Mouse (Mus musculus): Measurements from ENCODE around the gene Dapl1.

DNA sequence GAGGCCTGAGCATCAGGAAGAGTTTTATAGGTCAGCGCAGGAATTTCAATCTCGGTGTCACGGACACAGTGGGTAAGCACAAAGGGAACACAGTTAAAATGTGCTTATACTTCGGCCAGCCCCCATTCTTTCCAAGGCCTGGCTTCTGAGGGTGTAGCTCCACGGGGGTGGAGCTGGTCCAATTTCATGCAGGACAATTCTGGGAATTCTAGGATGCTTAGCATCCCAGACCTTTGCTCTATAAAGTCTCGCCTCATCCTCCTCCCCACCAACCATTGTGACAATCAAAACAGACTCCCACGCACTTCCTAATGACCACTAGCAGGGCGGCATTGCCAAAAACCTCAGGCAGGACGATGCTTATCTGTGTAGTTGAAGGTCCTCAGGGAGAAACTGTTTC is 42.4 kb downstream of the Dapl1 start:
- TF ChIP-seq CTCF (IDR thresholded peaks at IDR 0.05; ENCODE audit: control insufficient read depth, insufficient read depth, insufficient replicate concordance, low read depth, low read length) (no peak), POLR2A (IDR thresholded peaks at IDR 0.05; ENCODE audit: control insufficient read depth, low read depth, low read length) (no peak)
